ENCODE assay signal across 19 mouse cellular contexts in the genomic region with DNA sequence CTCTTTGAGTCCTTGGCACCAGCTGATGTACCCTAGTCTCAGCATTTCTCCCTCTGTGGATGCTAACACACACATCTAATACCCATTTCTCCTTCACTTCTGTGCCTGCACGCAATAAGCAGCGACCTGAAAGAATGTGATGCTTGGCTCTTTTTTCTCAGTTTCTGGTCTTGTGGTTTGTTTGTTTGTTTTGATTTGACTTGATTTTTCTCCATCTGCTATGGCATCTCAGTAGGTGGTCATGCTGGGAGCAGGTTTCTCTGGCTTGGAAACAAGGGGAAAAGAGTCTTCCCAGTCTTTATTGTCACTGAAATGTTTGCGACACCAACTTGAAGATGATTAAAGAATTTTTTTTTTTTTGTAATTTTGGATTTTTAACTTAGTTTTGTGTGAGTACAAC.
A peak's percentile ranks its signal among the peaks of the same experiment; 100 is the strongest.
DNase-seq lines count a peak whose midpoint lies in the region; ATAC-seq lines count a peak whose summit lies in the region.
"Had no signal": no experiment of that assay in that cellular context is flagged by ENCODE, and none has a peak within 500 bp of the region (broad histone marks: within the 10 kb centered on the region; RNA-seq: fewer than 3 reads in every experiment).

No protein-coding gene starts in this region.

- no peak for DNase-seq in cerebellum, postnatal 4 days (ENCODE audit: low spot score in 2 of 2)
- DNase-seq in cerebellum, adult 9-10 months, result peak; percentile 71
- peak; percentile 49 to 57 for DNase-seq in cerebellum, postnatal 25 days
- no peak for DNase-seq in left cerebral cortex, postnatal 25 days (ENCODE audit: low spot score in 2 of 2)
- DNase-seq in frontal cortex, adult 2 months (ENCODE audit: extremely low spot score in 1 of 2, low spot score in 1 of 2), result no peak
- DNase-seq in gastrocnemius, postnatal 4 days (ENCODE audit: low spot score in 2 of 2), result no peak
- DNase-seq: adrenal gland, adult 8-10 months; adrenal gland, postnatal 36 days; B cell, adult 2 months; forebrain, postnatal 0 days; gastrocnemius, adult 2 months; gastrocnemius, postnatal 25 days; heart, adult 11 months; heart, postnatal 10 days; kidney, adult 18-20 months had no signal

- ATAC-seq in cerebellum, adult (ENCODE audit: insufficient number of reproducible peaks, low FRiP score, low TSS enrichment), result peak; percentile 26; the same call in 1 of the 2 replicates
- ATAC-seq: CD4-positive, CD25-positive, alpha-beta regulatory T cell, adult 4 months; forebrain, embryonic 13.5 days; forebrain, postnatal 0 days; hindbrain, postnatal 0 days had no signal

- intact Hi-C loops in left cerebral cortex, postnatal 25 days (cut with DNase I), result loop anchor here (5.0 kb wide), 1 partner anchor 64 kb away; no protein-coding TSS in a partner anchor

Comparison
In these comparisons a context has a peak if more than half of its experiments do, and no peak if none do; other contexts are left out.
1. DNase-seq: peak in cerebellum, adult 9-10 months (single experiment) and cerebellum, postnatal 25 days (2 of 2); none in cerebellum, postnatal 4 days (0 of 2), left cerebral cortex, postnatal 25 days (0 of 2), frontal cortex, adult 2 months (0 of 2) and gastrocnemius, postnatal 4 days (0 of 2).